Mouse (Mus musculus): ENCODE measurements at regions not wholly inside any gene's neighbourhood (a gene's known extent, or its start where the extent isn't known, plus 50 kb on each side); places are given as distances from the start of the nearest gene placed in this dataset.
A peak's percentile ranks its signal among the peaks of the same experiment; 100 is the strongest.

DNA sequence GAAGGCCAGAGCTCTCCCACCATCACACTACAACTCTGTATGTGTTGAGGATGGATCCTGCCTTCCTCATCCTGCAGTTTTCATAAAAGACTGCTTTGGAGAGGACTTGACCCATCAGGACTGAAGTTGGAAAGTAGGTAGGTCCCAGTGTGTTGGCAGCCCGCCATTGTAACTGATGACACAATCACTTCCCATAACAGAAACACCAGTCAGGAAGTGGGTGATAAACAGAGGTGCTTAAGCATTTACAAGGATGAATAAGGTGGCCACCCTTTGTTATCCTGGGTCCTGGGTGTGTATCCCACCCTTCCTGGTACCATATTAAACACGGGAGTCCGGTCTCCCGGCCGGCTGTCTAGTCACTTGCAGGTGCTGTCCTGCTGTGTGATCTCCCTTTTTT is 118.3 kb downstream of the Snx10 start:
- no peaks in the 10 kb centered on the region for H3K36me3 ChIP-seq
- no peaks in the 10 kb centered on the region; the same call in 1 of the 2 replicates for H3K27me3 ChIP-seq
- no peak for ATAC-seq (ENCODE audit: insufficient number of reproducible peaks, insufficient read depth, low FRiP score, low TSS enrichment, low read depth)
- H3K4me2 ChIP-seq, result no peak overlapping the region
- no peak overlapping the region for H3K27ac ChIP-seq
- WGBS, result 88% methylated on average over 5 of the region's 5 CpGs
- H3K4me3 ChIP-seq (replicated peaks), result no peak overlapping the region
- H3K9me3 ChIP-seq, result no peaks in the 10 kb centered on the region
- H3K9ac ChIP-seq (replicated peaks), result no peak overlapping the region
- no peaks in the 10 kb centered on the region; the same call in 1 of the 2 replicates for H3K4me1 ChIP-seq (replicated peaks)

DNA sequence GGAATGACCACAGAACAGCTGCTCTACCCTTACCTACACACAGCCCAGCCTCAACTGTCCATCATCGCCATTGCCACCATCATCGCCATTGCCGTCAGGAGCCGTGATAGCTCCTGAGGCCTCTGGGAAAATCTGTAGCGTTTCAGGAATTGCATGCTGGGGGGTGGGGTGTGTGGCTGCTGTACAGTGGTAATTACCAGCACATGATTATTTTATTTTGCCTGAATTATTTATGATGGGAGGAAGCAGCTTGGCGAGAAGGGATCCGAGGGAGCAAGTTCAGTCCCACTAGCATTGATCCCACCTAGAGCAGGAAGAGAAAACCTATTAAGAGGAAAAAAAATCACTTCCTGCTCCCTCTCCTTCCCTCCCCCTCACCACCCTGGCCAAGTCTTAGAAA is 125.1 kb downstream of the Snx10 start:
- H3K9me3 ChIP-seq, result no peaks in the 10 kb centered on the region
- H3K27me3 ChIP-seq, result no peaks in the 10 kb centered on the region
- 66% methylated on average over 7 of the region's 7 CpGs for WGBS
- no peak overlapping the region for H3K4me3 ChIP-seq (replicated peaks)
- H3K9ac ChIP-seq (replicated peaks), result no peak overlapping the region
- ATAC-seq (ENCODE audit: insufficient number of reproducible peaks, insufficient read depth, low FRiP score, low TSS enrichment, low read depth), result no peak
- H3K27ac ChIP-seq, result peak overlapping the region; percentile 35; the same call in 1 of the 2 replicates
- no peaks in the 10 kb centered on the region for H3K36me3 ChIP-seq
- H3K4me2 ChIP-seq, result no peak overlapping the region
- H3K4me1 ChIP-seq (replicated peaks), result peaks cover 16% of the 10 kb centered on the region

DNA sequence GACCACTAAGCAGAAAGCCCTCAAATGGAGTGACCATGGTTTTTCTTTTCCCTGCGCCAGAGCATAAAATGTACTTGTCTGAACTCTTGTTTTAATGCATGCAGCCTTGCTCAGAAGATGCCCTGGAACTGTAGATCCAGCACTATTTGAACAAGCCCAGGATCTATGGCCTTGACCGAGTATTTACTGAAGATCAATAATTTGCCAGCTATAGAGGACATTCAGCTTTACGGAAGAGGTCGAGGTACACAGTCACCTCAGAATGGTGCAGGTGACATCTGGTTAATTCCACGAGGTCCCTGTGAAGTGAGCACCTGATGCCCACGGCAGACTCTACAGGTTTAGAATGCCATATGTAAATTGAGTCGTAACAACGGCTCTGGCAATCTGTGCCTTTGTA is 130.1 kb downstream of the Snx10 start:
- Histone ChIP-seq H3K27me3 (no peaks in the 10 kb centered on the region), H3K4me1 (replicated peaks) (peaks cover 27% of the 10 kb centered on the region), H3K27ac (no peak overlapping the region), H3K9ac (replicated peaks) (no peak overlapping the region), H3K4me2 (no peak overlapping the region), H3K36me3 (no peaks in the 10 kb centered on the region), H3K9me3 (no peaks in the 10 kb centered on the region), H3K4me3 (replicated peaks) (no peak overlapping the region)
- WGBS, result 88% methylated on average over 8 of the region's 8 CpGs
- no peak for ATAC-seq (ENCODE audit: insufficient number of reproducible peaks, insufficient read depth, low FRiP score, low TSS enrichment, low read depth)

DNA sequence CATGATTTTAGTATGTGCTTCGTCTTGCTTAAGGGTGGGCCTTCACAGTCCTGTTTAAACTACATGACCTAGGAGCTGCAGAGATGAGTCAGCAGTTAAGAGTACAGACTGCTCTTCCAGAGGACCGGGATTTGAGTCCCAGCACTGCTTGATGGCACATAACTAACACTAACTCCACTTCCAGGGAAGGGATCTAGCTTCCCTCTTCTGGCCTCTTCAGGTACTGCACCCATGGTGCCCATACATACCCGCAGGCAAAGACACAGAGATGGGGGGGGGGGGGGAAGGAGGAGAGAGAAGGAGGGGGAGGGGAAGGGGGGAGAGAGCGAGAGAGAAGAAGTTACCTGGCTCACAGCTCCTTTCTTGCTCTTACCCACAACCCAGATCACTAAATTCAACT is 131.3 kb downstream of the Snx10 start:
- H3K36me3 ChIP-seq, result no peaks in the 10 kb centered on the region
- 90% methylated on average over 4 of the region's 4 CpGs for WGBS
- no peak overlapping the region for H3K9ac ChIP-seq (replicated peaks)
- no peaks in the 10 kb centered on the region for H3K9me3 ChIP-seq
- peaks cover 17% of the 10 kb centered on the region for H3K4me1 ChIP-seq (replicated peaks)
- no peak overlapping the region for H3K4me2 ChIP-seq
- H3K27ac ChIP-seq, result no peak overlapping the region
- H3K27me3 ChIP-seq, result no peaks in the 10 kb centered on the region
- no peak for ATAC-seq (ENCODE audit: insufficient number of reproducible peaks, insufficient read depth, low FRiP score, low TSS enrichment, low read depth)
- H3K4me3 ChIP-seq (replicated peaks), result no peak overlapping the region

DNA sequence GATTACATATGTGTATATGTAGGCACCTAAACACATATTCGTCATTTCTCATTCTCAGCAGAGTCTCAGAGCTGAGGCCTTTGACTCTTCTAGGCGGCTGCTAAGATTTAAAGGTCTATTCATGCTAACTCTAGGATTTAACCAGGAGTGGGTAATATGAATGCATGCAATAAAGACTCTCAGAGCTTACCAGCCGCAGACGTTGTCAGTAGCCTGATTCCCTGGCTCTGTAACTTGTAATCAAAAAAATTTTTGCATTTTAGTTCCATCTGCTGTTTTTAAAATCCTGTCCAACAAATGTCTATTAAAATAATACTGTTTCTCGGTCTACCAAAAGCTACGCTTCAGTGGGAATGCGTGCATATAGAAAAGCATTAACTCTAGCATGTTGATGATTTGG is 132.4 kb downstream of the Snx10 start:
- ATAC-seq (ENCODE audit: insufficient number of reproducible peaks, insufficient read depth, low FRiP score, low TSS enrichment, low read depth), result no peak
- 83% methylated on average over 7 of the region's 7 CpGs for WGBS
- no peak overlapping the region for H3K27ac ChIP-seq

DNA sequence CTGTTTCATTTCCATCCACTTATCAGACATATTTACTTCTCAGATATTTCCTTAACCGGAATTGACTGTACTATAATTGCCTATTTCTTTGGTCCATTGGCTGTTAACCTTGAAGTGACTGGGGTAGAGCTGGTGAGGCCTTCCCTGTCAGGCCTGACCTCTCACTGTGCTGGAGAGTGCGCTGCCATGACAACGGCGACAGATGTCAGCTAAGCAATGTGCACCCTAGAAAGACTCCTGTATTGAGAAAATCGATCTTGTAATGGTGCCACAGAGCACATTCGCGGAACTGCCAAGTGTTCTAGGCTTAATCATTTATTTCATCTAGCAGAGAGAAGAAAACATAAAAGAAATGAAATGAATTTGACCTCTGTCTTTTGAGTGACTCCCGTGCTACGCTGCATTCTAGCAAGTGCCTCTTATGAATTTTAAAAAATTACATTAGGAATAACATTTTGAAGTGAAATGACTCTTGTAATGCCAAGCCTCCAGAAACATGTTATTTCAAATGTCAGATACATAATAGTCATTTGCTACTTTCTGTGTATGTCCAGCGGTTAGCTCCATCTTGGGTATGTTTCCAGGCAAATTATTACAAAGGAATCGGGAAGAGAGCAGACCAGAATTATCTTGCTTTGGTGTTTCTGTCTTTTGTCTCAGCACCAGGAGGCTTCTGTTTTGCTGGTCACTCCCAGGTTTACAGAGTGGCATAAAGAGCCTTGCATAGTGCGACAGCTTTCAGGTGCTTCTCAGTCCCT is 133.4 kb downstream of the Snx10 start:
- H3K4me1 ChIP-seq (replicated peaks), result peaks cover 17% of the 10 kb centered on the region
- H3K9ac ChIP-seq (replicated peaks), result no peak overlapping the region
- ATAC-seq (ENCODE audit: insufficient number of reproducible peaks, insufficient read depth, low FRiP score, low TSS enrichment, low read depth), result no peak
- H3K4me2 ChIP-seq, result no peak overlapping the region
- 70% methylated on average over 12 of the region's 12 CpGs for WGBS
- H3K36me3 ChIP-seq, result no peaks in the 10 kb centered on the region
- no peak overlapping the region for H3K27ac ChIP-seq
- no peak overlapping the region for H3K4me3 ChIP-seq (replicated peaks)
- no peaks in the 10 kb centered on the region for H3K27me3 ChIP-seq
- no peaks in the 10 kb centered on the region for H3K9me3 ChIP-seq

More for the DNA sequence above, 132.4 kb downstream of the Snx10 start:
- H3K9me3 ChIP-seq, result no peaks in the 10 kb centered on the region
- no peaks in the 10 kb centered on the region for H3K36me3 ChIP-seq
- no peak overlapping the region for H3K4me2 ChIP-seq
- H3K4me3 ChIP-seq (replicated peaks), result no peak overlapping the region
- peaks cover 17% of the 10 kb centered on the region for H3K4me1 ChIP-seq (replicated peaks)
- H3K27me3 ChIP-seq, result no peaks in the 10 kb centered on the region
- H3K9ac ChIP-seq (replicated peaks), result no peak overlapping the region

DNA sequence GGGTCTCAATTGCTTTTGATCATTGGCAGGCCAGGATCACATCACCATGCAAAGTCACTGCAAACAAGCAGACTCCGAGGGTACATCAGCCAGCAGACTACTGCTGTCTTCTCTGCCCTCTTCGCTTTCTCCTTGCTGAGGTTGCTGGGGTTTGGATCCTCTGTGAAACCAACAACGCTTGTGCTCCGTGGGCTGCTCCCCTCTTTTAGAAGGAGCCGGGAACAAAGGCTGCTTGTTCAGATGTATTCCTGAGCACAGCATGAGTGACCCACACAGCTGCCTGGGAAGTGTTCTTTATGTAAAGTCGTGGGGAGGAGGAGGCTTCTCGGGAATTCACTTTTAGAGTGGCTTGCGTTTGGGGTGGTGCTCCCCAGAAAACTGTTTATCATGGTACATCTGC is 134.7 kb downstream of the Snx10 start:
- 20% methylated on average over 8 of the region's 8 CpGs for WGBS
- no peak for ATAC-seq (ENCODE audit: insufficient number of reproducible peaks, insufficient read depth, low FRiP score, low TSS enrichment, low read depth)
- H3K36me3 ChIP-seq, result no peaks in the 10 kb centered on the region
- peak overlapping the region; percentile 62 for H3K27ac ChIP-seq
- H3K9ac ChIP-seq (replicated peaks), result no peak overlapping the region
- H3K4me2 ChIP-seq, result peak overlapping the region; percentile 33
- H3K4me3 ChIP-seq (replicated peaks), result no peak overlapping the region
- H3K4me1 ChIP-seq (replicated peaks), result peaks cover 17% of the 10 kb centered on the region
- no peaks in the 10 kb centered on the region for H3K9me3 ChIP-seq
- H3K27me3 ChIP-seq, result no peaks in the 10 kb centered on the region

DNA sequence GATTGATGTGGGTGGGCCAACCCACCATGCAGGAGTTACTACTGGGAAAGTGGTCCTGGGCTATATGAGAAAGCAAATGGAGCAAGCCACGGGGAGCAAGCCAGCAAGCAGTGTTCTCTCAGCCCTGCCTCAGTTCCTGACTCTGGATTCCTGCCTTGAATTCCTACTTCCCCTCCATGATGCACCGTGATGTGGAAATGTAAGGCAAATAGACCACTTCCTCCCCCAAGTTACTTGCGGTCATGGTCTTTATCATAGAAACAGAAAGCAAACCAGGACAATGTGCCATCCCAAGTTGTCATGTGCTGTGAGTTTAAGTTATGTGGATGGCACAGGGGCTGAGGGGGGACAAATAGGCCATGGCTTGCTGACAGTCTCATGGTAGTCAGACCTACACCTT is 139.5 kb downstream of the Snx10 start:
- ATAC-seq (ENCODE audit: insufficient number of reproducible peaks, insufficient read depth, low FRiP score, low TSS enrichment, low read depth), result no peak
- 85% methylated on average over 3 of the region's 3 CpGs for WGBS
- no peak overlapping the region for H3K27ac ChIP-seq

DNA sequence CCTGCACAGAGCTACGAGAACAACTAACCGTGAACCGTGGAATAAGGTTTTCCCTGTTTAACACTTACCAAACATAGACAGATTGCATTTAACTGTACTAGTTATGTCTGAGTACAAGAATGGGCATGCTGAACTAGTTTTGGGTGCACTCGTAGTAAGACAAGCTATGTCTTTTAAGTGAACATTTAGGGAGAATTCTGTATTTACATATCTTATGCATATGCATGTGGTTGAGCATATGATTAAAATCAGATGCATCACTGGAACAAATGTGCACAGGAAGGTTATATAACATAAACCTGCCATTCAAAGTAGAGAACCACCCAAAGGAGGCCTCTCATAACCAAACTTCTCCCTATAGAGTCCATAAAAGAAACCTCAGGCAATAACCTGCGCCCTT is 140.3 kb downstream of the Snx10 start:
- no peaks in the 10 kb centered on the region for H3K27me3 ChIP-seq
- WGBS, result 91% methylated on average over 5 of the region's 5 CpGs

More for the DNA sequence above, 139.5 kb downstream of the Snx10 start:
- Histone ChIP-seq H3K9me3 (peaks cover 10% of the 10 kb centered on the region), H3K4me3 (replicated peaks) (no peak overlapping the region), H3K27me3 (no peaks in the 10 kb centered on the region), H3K9ac (replicated peaks) (no peak overlapping the region), H3K4me2 (no peak overlapping the region), H3K4me1 (replicated peaks) (peaks cover 8% of the 10 kb centered on the region), H3K36me3 (no peaks in the 10 kb centered on the region)

DNA sequence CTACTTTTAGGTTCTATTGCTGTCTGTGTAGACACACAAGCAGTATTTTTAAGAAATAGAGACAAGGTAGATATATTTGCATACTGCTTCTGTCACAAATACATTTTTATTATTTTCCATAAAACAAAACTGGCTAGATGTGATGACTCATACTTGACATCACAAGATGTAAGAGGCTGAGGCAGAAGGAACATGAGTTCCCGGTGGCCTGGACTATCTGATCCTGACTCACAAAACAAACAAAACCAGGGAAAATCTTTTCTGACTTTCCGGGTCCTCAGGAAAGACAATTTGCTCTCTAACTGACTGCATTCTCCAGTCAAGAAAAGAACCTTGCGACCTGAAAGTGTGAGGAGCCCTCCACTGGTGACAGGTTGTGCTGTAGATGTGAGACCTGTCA is 143.3 kb downstream of the Snx10 start:
- no peak overlapping the region for H3K27ac ChIP-seq
- H3K9me3 ChIP-seq, result peaks cover 10% of the 10 kb centered on the region
- H3K36me3 ChIP-seq, result no peaks in the 10 kb centered on the region
- no peaks in the 10 kb centered on the region for H3K4me1 ChIP-seq (replicated peaks)
- no peaks in the 10 kb centered on the region for H3K27me3 ChIP-seq
- no peak overlapping the region for H3K9ac ChIP-seq (replicated peaks)
- H3K4me3 ChIP-seq (replicated peaks), result no peak overlapping the region
- ATAC-seq (ENCODE audit: insufficient number of reproducible peaks, insufficient read depth, low FRiP score, low TSS enrichment, low read depth), result no peak
- no peak overlapping the region for H3K4me2 ChIP-seq
- WGBS, result 83% methylated on average over 3 of the region's 3 CpGs

More for the DNA sequence above, 140.3 kb downstream of the Snx10 start:
- Histone ChIP-seq H3K4me2 (no peak overlapping the region), H3K4me1 (replicated peaks) (no peaks in the 10 kb centered on the region), H3K9ac (replicated peaks) (no peak overlapping the region), H3K4me3 (replicated peaks) (no peak overlapping the region), H3K36me3 (no peaks in the 10 kb centered on the region), H3K9me3 (peaks cover 10% of the 10 kb centered on the region), H3K27ac (no peak overlapping the region)
- ATAC-seq (ENCODE audit: insufficient number of reproducible peaks, insufficient read depth, low FRiP score, low TSS enrichment, low read depth), result no peak

DNA sequence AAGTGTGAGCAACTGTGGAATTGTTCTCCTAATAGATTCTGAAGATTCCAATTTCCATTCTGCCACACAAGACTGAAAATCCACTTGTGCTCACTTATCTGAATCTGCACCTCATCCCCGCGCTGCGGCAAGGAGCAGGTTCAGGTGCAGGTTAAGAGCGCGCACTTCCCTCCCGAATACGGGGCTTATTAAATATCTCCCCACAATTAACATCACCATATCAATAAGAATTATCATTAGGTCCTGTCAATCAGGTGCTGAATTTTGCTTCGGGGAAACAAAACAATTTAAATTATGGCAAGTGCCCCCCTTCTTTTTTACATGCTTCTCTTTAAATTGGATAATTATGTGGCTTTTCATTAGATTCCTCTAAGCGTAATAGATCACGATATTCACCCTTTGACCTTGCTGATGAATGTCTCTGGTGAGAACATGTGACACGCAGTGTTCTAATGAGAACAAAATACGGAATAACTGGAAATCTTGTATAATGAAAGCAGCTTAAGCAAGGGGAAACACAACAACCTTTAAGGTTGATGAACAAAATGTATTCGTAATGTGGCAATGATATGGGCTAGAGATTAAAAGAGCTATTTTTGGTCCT is 151.7 kb downstream of the Snx10 start:
- no peak overlapping the region for H3K9ac ChIP-seq (replicated peaks)
- H3K9me3 ChIP-seq, result no peaks in the 10 kb centered on the region
- no peaks in the 10 kb centered on the region for H3K27me3 ChIP-seq
- peaks cover 5% of the 10 kb centered on the region for H3K4me1 ChIP-seq (replicated peaks)
- no peak for ATAC-seq (ENCODE audit: insufficient number of reproducible peaks, insufficient read depth, low FRiP score, low TSS enrichment, low read depth)
- no peak overlapping the region for H3K27ac ChIP-seq
- no peaks in the 10 kb centered on the region for H3K36me3 ChIP-seq
- H3K4me2 ChIP-seq, result no peak overlapping the region
- 82% methylated on average over 13 of the region's 13 CpGs for whole genome bisulfite sequencing
- H3K4me3 ChIP-seq (replicated peaks), result no peak overlapping the region
